Mouse (Mus musculus) frontal cortex, postnatal 25 days (tissue): ENCODE results near the gene Gm17374.
"Not testable (repeated sequence)": the region's sequence is repeated elsewhere in the genome, so short reads cannot be mapped to it uniquely, and the experiment has no call there.

Experiments used
- DNase-seq, 2 experiments: peaks; one replicate each; pipeline ENCODE4 v3.0.0; 2022; ENCODE audit warnings: low spot score in 2 of 2

Gm17374 gene

DNA sequence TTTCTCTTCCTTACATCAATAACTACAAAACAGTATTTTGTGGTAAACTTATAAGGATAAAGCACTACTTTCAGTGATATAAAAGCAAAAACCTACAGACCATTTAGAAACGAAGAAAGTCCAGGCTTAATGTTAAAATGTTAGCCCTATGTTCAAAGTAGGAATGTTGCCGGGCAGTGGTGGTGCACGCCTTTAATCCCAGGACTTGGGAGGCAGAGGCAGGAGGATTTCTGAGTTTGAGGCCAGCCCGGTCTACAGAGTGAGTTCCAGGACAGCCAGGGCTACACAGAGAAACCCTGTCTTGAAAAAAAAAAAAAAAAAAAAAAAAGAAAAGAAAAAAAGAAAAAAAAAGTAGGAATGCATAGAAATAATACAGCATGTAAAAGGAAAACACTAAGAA is at the start of gene Gm17374:
TSS of gene Gm17374 (plus strand) at position 301 of the 400 bp plus-strand sequence.
- DNase-seq: not testable (repeated sequence)

DNA sequence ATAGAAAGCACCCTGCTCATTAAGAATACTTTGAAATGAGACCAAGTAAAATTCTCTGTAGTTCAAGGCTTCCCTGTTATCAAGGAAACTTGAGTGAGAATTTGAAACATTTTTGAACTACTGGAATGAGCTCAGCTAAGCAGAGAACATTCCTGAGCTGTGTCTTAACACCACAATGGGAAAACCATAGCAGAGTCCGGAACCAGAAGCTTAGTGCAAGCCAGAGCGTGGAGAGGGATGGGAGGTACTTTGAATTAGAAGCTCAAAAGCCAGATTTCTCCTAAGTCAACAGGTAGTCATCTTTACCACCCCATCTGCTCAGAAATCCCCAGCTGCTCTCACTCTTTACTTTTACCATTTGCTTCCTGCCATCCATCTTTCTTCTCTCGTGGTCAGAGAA is 46.9 kb upstream of the Gm17374 start:
- DNase-seq: no peak

DNA sequence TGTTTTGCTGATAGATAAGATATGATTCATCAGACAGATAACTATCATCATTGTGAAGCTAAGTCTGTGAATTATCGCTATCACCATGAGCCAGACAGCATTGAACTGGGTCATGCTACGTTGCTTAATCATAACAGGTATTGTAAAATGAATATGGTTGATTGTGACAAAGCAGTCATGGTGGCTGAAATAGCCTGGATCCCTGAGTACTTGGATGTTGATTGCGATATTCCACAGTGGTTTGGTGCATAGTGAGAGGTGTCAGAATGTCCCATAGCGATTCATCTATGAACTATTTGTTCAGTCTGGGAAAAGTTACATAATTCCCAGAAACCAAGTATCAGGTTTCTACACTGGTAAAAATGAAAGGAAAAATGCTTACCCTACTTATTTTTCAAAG is 44.2 kb upstream of the Gm17374 start:
- DNase-seq: no peak

DNA sequence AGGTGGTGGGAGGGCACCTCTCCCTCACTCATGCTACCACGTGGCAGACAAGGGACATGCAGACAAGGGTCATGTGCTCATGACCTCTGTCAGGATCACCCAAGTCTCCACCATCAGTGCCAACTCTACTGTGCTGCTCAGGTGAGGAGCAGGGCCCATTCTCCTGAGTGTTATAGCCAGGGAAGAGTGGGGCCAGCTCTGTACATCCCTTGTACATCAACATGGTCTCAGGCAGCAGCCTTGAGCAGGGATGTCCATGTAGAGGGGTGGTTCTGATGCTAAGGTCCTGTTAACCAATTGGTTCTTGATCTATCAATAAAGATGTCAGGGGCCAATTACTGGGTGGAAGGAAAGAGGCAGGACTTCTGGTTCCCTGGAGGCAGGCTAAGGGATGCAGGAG is 42.9 kb upstream of the Gm17374 start:
- no peak for DNase-seq

DNA sequence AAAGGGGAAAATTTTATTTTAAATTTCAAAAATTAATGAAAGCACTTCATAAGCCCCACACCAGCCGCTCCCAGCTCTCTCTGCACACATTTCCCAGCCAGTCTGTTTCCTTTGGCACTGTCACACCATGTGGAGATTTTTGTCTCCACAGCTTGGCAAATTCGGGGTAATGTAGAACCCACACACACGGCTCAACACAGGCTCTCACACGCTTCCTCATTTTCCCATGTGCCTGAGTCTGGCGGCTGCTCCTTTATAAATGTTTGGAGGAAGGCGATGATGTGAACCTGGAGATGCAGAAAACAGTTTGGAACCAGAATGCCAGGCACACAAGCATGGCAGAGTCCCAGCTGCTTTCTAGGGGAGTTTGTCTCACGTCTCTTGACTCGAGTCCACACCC is 38.0 kb upstream of the Gm17374 start:
- peak in 1 of 2 experiments; percentile 21 for DNase-seq

DNA sequence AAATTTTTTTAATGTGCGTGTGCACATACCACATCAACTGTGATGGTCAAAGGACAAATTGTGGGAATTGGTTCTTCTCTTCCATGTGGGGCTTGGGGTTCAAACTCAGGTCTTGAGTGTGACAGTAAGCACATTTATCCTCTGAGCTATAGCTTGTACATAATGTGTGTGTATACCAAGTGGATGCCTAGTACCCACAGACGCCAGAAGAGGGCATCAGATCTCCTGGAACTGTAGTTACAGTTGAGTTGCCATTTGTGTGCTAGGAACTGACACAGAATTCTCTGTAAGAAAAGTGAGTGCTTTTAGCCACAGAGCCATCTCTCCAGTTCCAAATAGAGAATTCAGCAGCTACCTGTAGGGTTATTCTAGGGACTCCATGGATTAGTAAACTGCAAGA is 26.3 kb upstream of the Gm17374 start:
- no peak for DNase-seq

DNA sequence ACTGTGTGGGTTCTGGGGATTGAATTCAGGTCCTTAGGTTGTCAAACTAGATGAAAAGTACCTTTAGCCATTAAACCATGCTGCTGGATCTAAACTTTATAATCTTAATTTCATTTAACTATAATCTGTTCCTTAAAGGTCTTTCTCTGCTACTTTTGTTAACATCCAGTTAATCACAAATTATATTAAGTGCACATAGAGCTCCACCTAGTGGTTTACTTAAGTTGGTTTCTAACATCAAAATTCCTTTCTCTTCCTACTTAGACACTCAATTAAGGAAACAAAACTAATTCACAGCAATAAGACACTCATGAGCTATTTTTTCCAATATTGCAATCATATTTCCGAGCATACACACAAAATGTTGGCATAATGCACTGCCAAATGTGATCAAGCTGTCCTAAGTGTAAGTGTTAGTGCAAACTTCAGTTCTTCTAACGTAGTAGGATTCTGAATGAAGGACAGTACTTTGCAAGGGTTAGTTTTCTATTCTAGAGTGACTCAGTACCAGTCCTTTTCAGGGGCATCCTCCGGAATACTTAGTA is 7.4 kb downstream of the Gm17374 start:
- DNase-seq: no peak

DNA sequence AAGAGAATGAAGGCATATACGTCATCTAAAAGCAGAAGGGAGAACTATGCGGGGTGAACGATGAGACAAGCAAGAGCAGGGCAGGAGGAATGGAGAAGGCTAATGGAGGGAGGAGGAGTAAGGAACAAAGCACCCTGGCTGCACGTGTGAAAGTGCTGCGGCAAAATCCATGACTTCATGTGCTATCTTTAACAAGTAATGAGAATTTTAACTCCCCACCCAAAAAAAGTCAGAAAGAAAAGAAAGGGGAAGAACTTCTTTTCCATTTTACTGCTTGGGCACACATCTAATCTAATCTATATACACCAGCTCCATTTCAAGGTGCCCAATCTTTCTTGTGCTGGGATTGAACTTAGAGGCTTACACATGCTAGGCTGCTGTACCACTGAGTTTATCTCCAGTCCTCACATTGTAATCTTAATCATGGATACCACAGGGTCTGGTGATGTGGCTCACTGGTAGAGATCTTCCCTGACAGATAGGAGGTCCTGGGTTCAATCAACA is 11.6 kb downstream of the Gm17374 start:
- no peak for DNase-seq

DNA sequence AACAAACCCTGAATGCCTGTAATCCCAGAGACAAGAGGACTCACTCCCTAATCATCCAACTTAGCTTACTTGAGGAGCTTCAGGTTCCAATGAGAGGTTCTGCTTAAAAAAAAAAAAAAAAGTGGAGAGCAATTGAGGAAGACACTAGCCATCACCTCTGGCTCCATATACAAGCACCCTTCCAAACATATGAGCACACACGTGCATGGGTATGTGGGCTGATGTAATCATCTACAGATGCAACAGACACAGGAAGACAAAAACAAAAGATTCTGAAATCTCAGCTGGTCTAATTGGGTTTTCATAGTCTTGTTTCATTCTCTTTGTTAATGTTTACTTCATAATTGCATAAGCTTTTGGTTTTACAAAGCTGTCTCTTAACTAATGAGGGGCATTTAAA is 17.2 kb downstream of the Gm17374 start:
- DNase-seq: no peak

DNA sequence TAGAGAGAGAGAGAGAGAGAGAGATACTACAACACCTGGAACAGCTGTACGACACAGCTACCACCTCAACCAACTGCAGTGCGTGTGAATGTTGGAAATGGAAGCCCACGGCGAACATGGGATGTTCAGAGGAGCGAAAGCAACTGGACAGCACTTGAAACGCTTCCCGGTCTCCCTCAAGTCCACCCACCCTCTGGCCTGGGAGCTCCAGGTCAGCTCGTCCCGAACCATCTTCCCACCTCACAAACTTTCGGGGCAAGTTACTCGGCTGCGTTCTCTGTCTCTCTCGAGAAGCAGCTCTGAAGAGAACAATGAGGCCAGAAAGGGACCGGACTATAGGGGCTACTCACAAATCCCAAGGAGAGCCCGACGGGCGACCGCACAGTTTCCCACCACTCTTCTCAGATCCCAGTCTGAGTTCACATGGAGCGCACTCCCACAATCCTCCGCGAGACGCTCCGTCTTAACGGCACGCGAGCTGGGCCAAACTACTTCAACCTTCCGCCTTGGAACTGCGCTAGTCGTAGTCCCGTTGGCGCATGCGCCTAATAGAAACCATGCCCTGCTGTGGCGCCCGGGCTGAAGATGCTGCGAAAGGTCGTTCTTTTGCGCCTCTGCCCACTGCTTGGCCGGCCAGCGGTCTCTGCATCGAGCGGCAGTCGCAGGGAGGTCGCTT is 18.4 kb downstream of the Gm17374 start, which contains the start of the genes Esf1 and Ndufaf5:
TSS of gene Esf1 (minus strand) at position 438 of the 676 bp plus-strand sequence.
TSS of gene Ndufaf5 (plus strand) at position 523 of the 676 bp plus-strand sequence.
- DNase-seq: peak; percentile 99

DNA sequence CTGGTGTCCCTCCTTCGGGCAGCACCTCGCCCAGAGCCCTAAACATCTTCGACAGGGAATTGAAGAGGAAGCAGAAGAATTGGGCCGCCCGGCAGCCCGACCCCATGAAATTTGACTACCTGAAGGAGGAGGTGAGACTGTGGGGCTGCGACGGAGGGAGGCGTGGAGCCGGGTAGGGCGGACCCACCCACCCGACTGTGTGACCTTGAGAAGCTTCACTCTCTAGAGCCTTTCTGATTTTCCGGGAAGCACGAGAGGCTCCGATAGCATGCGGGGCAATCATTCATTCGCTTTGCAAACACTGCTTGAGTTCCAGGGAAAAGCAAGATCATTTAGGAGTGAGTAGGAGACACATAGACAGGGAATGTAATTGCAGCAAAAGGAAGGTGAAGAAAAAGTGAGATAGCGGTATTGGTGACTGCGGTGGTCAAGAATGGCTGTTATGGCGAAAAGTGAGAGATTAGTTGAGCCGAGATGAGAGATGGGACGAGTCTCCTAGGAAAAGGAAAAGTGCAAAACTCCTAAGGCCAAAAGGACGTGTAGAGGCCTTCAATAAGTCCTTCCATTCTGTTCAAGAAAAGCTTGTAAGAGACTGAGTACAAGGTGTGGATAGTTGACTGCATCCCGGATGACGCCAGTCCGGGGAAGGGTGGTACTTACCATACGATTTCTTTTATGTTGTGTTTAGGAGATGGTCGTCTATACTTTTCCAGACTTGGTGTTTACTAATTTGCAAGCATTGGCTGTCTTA is 19.1 kb downstream of the Gm17374 start:
- no peak for DNase-seq

DNA sequence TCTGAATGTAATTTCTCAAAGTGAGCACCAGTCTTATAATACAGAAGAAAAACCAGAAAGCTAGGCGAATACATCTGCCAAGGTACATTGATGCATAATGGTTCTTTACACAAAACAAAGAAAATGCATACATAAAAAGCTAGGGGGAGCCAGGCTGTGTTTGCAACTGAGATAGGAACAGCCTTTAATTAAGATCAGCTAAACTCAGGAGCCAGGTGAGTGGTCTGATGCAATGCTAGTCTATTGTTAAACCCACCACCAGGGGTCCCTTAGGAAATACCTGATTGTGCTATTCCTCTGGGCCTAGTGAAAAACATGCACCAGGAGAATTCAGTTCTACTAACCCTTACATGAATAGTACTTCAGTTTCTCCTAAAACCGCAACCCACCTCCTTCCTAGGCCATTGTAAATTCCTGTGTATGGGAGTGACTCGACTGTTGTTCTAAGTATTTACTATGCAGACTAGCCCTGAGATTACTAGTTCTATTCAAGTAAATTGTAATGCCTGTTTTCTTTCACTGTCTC is 33.9 kb downstream of the Gm17374 start:
- DNase-seq: not testable (repeated sequence)

DNA sequence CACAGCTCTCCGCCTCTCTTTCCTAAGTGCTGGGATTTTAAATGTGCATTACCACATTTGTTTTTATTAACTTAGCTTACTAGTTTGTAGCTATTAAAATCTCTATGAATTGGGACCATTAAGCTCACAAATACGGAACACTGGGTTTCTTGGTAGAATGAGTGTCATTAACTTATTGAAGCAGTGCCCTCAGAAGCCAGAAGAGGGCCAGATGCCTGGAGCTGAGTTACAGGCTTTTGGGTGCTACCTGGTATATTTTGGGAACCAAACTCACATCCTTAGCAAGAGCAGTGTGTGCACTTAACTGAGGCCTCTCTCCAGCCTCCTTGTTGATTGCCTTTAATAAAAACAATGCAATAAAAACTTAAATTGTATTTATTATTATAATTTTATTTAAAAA is 48.9 kb downstream of the Gm17374 start:
- DNase-seq: no peak

DNA sequence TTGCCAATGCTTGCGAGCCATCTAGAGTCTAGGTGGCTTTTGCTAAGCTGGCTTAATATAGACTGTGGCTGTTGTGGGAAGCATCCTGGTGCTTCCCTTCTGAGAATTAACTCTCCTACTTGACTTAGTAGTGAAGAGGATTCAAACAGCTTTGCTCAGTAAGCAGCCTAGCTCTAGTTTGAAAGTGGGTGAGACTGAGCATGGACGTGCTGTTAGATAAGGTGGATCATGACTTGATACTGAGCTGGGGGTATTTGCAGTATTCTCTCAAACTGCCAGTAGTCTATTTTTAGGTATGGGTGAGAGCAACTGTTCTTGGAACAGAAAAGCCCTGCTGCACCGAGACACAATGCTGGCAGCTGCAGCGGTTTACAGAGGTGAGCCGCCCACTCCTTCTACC is 50.7 kb downstream of the Gm17374 start:
- DNase-seq: no peak
